Mouse (Mus musculus) left cerebral cortex, postnatal 36 days (tissue): Measurements from ENCODE around the gene Fbxl2. TPM values are rescaled to one million over a fixed set of nuclear protein-coding genes. Genes with fewer than 3 reads are reported as not detected.

Experiments used
- DNase-seq, 2 experiments: peaks; one replicate each; pipeline ENCODE4 v3.0.0; 2021 to 2022; ENCODE audit warnings: low spot score in 2 of 2, mixed read lengths in 1 of 2
- intact Hi-C: fragments of 180-260 bp; cut with DNase I; formaldehyde crosslinking; loops from one replicate; pipeline ENCODE4 v1.15.1; 2025
- total RNA-seq, 2 experiments: library from RNA; stranded (reverse); gene quantifications; 2 replicates each; pipeline ENCODE4 v1.2.3; 2021

Fbxl2 gene
- total RNA-seq, 2 experiments from 2014 or later = 53.0 to 55.9 TPM

GRCm38 (mm10) chr9:113932100-113932470 lies 113.9 kb downstream of the Fbxl2 start:
- DNase-seq = no peak
- intact Hi-C loops = no loop called here

DNA sequence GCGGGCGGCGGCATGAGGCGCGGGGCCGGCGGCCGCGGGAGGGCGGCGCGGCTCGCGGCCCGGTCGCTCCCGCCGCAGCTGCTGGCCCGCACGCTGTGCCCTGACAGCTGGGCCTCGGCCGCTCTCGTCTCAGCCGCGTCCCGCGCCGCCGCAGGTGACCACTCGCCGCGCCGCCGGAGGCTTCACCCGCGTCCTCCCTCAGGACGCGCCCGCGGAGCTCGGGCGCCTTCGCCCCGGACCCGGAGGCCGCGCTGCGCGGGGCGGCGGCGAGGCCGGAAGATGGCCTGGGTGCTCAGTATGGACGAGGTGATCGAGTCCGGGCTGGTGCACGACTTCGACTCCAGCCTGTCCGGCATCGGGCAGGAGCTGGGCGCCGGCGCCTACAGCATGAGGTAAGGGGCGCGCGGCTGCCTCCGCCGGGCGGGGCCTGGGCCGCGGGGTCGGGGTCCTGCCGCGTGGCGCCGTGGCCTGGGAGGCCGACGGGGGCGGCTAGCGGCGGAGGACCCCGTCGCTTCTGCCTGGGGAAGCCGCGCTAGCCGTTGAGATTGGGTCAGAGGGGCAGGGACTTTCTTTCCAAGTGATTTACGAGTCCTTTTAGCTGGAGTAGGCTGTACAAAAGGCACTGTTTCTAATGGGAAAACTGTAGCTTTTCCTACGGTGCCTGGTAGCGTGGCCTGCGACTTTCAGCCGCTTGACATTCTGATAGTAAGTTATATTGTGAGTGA lies 114.5 kb downstream of the Fbxl2 start:
- DNase-seq = peak; percentile 28 to 30
- intact Hi-C loops = no loop called here

- intact Hi-C loops = no loop called here
- peak; percentile 97 to 98 for DNase-seq
Observed at GRCm38 (mm10) chr9:113930534-113931374, 115.2 kb downstream of the Fbxl2 start, which contains the start of gene Ubp1. Gene Ubp1 (plus strand): TSS chr9:113930934.

DNA sequence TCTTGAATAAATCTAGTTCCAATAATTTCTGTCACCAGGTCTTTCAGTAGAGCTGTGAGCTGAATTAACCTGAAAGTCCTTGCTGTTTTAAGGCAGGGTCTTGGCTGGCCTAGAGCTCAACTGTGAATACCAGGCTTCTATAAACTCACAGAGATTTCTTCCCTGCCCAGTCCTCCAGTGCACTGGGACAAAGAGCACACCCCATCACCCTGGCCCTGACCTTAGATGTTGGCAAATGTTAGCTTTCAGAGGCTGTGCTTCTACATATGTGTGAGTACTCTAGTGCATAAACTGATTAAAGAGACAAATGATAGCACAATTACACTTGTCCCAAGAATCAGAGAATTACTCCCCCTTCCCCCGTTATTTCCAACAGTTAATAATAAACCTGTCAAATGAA lies 116.3 kb downstream of the Fbxl2 start:
- intact Hi-C loops = no loop called here
- no peak for DNase-seq

DNA sequence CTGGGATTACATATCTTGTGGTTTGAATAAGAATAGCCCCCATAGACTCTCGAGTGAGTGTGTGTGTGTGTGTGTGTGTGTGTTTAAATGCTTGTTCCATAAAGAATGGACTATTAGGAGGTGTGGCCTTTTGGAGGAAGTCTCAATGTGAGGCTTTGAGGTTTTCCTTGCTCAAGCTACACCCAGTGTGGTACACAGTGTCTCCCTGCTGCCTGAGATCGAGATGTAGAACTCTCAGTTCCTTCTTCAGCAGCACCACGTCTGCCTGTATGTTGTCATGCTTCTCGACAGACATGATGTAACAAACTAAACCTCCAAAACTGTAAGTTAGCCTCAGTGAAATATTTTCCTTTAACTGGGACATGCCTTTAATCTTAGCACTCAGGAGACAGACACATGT lies 117.4 kb downstream of the Fbxl2 start:
- intact Hi-C loops = no loop called here
- no peak for DNase-seq

GRCm38 (mm10) chr9:113924883-113925282 lies 121.1 kb downstream of the Fbxl2 start:
- intact Hi-C loops = no loop called here
- no peak for DNase-seq

DNA sequence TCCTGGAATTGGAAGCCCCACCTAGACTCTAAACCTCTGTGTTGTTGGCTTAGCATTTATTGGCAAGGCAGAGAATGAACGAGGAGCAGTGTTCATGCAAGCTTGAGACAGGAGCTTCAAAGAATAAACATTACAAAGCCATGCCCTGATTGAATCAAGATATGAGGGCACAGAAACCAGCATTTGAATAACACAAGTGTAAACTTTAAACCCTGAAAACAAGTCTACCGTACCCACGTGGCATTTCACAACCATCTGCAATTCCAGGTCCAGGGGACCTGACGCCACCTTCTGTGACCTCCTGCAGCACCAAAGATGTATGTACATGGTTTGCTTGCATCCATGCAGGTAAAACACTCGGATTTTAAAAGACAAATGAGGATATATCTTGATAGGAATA lies 123.3 kb downstream of the Fbxl2 start:
- DNase-seq = no peak
- intact Hi-C loops = no loop called here

GRCm38 (mm10) chr9:113915789-113916188 lies 130.2 kb downstream of the Fbxl2 start:
- intact Hi-C loops = no loop called here
- no peak for DNase-seq

Other genes starting within 250 kb of the Fbxl2 start
- 10 to 100 TPM; 53.9 to 82.7 TPM for gene Ubp1, start 115.3 kb downstream of the Fbxl2 start, total RNA-seq
- 10 to 100 TPM in 1 of 2 experiments, 1 to 10 TPM in 1; 9.6 to 13.2 TPM for gene Susd5, start 10.9 kb upstream of the Fbxl2 start, total RNA-seq